Mouse (Mus musculus) CD4-positive, CD25-positive, alpha-beta regulatory T cell, adult 2 months (primary cell): Measurements from ENCODE around the gene Ago1.

Experiments used
- DNase-seq: peaks from one replicate; pipeline ENCODE4 v3.0.0-alpha.2; 2012; ENCODE audit warnings: low read depth, low spot score

Ago1 gene

DNA sequence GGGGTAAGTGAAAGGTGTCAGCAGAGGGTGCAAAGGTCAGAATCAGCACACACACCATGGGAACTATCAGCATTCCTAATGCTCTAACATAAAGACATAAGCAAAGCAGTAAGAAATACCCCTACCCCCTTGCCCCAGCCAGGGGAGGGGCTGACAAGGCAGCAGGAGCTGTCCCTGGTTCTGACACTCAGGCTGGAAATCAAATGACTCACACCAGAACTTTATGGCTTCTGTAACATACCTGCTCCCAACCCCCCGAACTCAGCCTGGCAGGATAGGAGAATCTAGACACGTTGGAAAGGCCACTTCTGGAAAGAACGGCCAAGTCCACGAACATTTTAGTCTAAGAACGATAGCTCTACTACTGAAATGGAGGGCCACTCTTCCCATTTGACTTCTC, 4.6 kb upstream of the Ago1 start:
- DNase-seq: no peak

GRCm38 (mm10) chr4:126469334-126469733, 951 bp upstream of the Ago1 start:
- no peak for DNase-seq

- DNase-seq: no peak
Measured at GRCm38 (mm10) chr4:126468925-126469324, 542 bp upstream of the Ago1 start.

GRCm38 (mm10) chr4:126467721-126468284, 580 bp downstream of the Ago1 start:
- DNase-seq: peak; percentile 84

GRCm38 (mm10) chr4:126466251-126466750, 2.1 kb downstream of the Ago1 start:
- DNase-seq: no peak

GRCm38 (mm10) chr4:126465843-126466242, 2.5 kb downstream of the Ago1 start:
- peak; percentile 35 for DNase-seq

GRCm38 (mm10) chr4:126464892-126465235, 3.5 kb downstream of the Ago1 start:
- no peak for DNase-seq

GRCm38 (mm10) chr4:126464189-126464891, 4.0 kb downstream of the Ago1 start:
- DNase-seq: no peak

- no peak for DNase-seq
Measured at GRCm38 (mm10) chr4:126455441-126455840, 12.9 kb downstream of the Ago1 start.

DNA sequence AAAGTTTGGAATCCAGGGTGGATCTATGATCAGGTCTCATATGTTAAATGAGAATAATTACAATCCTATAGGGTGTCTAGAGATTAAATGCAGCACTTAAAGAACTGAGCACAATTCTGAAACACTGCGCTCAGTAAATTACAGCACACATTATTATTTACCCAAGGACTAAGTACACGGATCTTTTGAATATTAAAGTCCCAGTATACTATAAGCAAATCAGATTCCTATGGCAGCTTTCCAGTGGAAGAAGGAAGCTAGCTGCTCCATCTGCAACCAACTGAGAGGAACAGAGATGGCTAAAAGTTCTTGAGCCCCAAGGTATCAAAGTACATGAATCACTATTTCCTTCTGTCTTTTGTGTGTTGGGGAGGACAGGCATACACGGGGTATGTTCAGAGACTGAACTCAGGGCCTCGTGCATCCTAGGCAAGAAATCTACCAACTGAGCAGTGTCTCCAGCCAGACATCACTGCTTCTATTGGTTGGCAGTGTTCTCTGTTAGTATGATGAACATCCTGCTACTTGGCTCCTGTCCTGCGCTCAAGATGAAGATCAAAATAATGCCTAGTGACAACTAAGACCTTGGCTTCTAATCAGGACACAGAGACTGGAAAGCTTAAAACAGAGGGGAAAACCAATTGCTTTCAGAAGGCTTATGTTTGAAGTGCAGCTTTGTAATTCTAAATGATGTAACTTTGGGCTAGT, 13.7 kb downstream of the Ago1 start:
- DNase-seq: no peak

DNA sequence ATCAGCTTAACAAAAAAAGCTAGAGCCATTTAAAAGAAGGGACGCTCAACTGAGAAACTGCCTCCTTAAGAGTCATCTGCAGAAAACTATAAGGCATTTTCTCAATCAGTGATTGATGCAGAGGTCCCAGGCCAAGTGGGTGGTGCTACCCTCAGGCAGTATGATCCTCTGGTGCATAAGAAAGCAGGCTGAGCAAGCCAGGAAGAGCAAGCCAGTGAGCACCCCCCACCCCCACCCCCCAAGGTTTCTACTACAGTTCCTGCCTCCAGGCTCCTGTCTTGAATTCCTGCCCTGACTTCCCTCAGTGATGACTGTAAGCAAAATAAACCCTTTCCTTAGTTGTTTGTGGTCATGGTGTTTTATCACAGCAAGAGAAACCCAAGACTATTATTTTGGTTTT, 18.1 kb downstream of the Ago1 start:
- DNase-seq: no peak

- no peak for DNase-seq
Measured at GRCm38 (mm10) chr4:126447126-126447525, 21.3 kb downstream of the Ago1 start.

DNA sequence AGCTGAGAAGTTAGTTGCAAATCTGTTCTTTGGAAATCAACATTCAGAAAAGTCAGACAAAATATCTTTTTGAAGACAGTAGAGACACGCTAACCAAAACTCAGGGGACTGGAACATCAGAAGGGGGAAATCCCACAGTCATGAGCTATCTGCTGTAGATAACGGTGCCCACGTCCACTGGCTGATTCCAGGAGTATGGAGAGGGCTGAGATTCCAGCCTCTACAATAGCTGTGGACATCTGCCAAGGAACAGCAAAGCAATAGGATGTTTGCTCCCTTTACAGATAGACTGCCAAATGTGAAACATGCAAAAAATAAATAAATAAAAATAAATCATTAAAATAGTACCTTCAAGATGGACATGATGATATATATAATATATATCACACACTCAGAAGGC, 23.9 kb downstream of the Ago1 start:
- DNase-seq: no peak

- DNase-seq: no peak
Measured at GRCm38 (mm10) chr4:126438261-126438660, 30.1 kb downstream of the Ago1 start.

- no peak for DNase-seq
Measured at GRCm38 (mm10) chr4:126436268-126436667, 32.1 kb downstream of the Ago1 start.

DNA sequence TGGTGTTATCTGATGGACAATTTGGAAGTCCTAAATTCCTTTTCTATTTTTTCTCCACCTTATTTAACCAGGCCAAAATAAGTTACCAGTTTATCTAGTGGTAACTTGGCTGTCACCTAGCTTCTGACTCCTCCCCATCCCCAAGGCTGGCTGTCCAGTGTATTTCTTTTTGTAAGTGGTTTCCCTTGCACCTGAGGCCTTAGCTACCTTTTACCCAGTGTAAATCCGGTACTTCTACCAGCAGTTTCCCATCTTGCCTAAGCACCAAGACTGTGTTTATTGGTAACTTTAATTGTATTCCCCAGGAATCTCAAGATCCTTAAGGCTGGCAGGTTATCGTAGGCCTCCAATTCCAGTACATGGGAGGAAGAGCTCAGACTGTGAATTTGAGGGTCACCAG, 34.3 kb downstream of the Ago1 start:
- DNase-seq: no peak

DNA sequence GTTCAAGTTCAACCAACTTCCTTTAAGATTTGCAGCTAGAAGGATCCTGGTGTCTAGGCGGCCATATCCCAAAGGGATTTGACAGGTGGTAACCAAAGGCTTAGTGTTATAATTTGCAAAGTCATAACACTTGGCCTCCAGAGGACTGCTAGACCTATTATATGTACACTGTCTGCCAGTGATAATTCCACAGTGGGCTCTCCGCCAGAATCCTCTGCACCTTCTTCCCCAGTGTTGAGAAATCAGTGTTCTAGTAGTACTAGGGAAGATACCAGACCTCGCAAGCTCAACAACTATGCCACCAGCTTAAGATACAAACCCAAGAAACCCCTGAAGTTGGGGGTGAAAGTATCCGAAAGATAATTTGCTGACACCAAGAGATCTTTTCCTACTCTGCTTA, 35.2 kb downstream of the Ago1 start:
- no peak for DNase-seq

DNA sequence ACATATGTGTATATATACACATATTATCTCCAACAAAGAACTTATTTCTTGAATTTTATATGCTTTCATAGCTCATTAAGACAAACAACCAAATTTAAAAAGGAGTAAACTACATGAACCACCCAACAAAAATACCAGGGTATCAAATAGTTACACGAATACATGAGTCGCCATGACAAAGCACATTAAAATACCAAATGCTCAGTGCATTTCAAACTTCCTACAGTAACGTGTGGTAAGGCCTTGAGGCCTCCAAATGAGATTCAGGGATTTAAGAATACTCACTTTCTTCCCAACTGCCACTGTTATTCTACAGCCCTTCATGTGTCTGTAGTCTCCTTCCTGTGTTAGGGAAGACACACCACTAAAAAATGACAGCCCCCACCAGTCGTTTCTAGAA, 36.6 kb downstream of the Ago1 start:
- DNase-seq: no peak

- DNase-seq: peak; percentile 93
Measured at GRCm38 (mm10) chr4:126429347-126430079, 38.9 kb downstream of the Ago1 start, which contains the start of gene Ago3. Gene Ago3, minus strand, starts transcription at chr4:126429556.

DNA sequence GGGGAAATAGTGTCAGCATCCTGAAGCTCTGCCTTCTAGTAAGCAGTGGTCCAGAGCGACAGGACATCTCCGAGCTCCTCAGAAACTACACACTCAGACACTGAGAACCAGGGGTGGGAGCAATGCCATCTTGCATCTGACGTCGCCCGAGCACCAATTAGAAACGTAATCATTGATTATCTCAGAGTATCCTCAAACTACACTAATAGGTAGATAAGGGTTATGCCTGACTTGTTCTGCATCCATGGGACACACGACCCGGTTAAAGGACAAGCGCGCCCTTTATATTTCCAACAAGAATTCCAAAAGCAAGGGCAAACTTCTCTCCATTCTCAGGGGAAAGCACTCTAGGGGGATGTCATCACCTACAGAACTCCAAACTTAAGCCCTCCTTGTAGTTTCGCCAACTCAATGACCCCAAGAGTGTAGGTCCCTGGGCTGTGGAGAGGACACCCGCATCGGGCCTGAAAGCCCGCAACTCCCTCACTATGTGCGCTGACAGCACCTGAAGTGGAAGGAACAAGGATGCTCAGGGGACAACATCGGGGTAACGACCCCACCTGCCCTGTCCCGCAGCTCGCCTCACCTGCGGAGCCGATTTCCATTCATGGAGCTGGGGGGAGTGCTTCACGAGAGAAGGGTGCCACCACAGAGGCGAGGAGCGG, 39.6 kb downstream of the Ago1 start:
- peak; percentile 30 for DNase-seq

DNA sequence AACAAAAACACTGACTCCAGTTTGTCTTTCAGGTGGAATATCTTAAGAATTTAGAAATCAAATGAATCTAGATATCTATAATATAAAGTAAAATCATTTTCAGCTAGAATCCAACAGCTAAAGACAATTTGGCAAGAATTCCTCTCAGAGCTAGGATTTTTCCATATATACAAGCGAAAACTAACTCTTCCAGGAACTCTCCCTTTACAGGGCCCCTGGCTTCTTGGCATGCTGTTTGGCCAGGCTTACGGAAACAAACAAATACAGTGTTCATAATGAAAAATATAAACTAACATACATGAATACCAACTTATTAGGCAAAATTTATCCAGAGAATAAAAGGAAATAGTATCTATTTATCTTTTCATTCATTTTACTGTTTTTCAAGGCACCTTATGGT, 44.5 kb downstream of the Ago1 start:
- DNase-seq: no peak

DNA sequence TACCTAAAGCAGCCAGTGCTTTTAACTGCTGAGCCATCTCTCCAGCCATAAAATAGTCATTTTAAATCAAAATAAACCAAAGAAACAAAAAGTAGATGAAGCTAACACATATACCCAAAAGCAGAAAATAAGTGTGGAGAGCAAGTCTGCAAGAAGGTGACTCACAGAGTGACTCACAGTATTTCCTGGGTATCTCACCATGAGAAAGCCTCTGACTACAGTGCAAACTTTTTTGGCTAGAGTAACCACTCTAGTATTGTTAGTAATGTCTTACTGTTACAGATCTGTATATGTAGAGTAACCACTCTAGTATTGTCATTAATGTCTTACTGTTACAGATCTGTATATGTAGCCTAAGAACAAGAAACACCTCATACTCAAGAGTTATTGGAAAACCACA, 52.7 kb downstream of the Ago1 start:
- no peak for DNase-seq
